Mouse (Mus musculus) liver, embryonic 14.5 days (tissue): ENCODE measurements around the gene Cnksr3. TPM values are rescaled to one million over a fixed set of nuclear protein-coding genes. Genes with fewer than 3 reads are reported as not detected.

Source experiments
- ATAC-seq: fragments of 200-750 bp; cut with Nextera tagmentation; 2 replicates; pipeline ENCODE4 v1.8.0; 2017; ENCODE audit warnings: moderate number of reproducible peaks, mild to moderate bottlenecking, moderate library complexity; ENCODE audit not compliant: insufficient read depth
- DNase-seq, 3 experiments: peaks; one replicate each; pipeline ENCODE4 v3.0.0-alpha.2; 2012 to 2013; ENCODE audit warnings: low read depth in 3 of 3, low spot score in 3 of 3
- H3K27ac ChIP-seq: fragments of 300-500 bp; sonication (generic); 2 replicates; pipeline ENCODE4 v1.5.1; 2014; ENCODE audit warnings: moderate library complexity, mild to moderate bottlenecking, control low read depth, inconsistent platforms
- H3K27me3 ChIP-seq: fragments of 300-500 bp; sonication (generic); 2 replicates; pipeline ENCODE4 v1.6.1; 2014; ENCODE audit warnings: mild to moderate bottlenecking, low read length, moderate library complexity; ENCODE audit not compliant: control insufficient read depth, insufficient read depth
- H3K36me3 ChIP-seq: fragments of 300-500 bp; sonication (generic); replicated peaks from 2 replicates; pipeline ENCODE4 v1.6.1; 2014; ENCODE audit warnings: low read depth; ENCODE audit not compliant: control insufficient read depth, insufficient read depth
- H3K4me1 ChIP-seq, 2 experiments: fragments of 200-500 bp in 1 of 2; fragments of 300-500 bp in 1 of 2; sonication (generic) in 1 of 2; replicated peaks; 2 replicates each; pipeline ENCODE4 v1.6.1; 2012 to 2014; ENCODE audit warnings: antibody characterized with exemption in 1 of 2, inconsistent platforms in 1 of 2, low read length in 1 of 2; ENCODE audit not compliant: control insufficient read depth in 2 of 2, insufficient read depth in 2 of 2
- H3K4me2 ChIP-seq: fragments of 300-500 bp; sonication (generic); 2 replicates; pipeline ENCODE4 v1.6.1; 2014; ENCODE audit warnings: low read depth, mild to moderate bottlenecking, control low read depth, moderate library complexity
- H3K4me3 ChIP-seq, 2 experiments: fragments of 200-500 bp in 1 of 2; fragments of 300-500 bp in 1 of 2; sonication (generic) in 1 of 2; 2 replicates each; pipeline ENCODE4 v1.5.1; 2012 to 2014; ENCODE audit warnings: low read depth in 2 of 2, low read length in 2 of 2, mild to moderate bottlenecking in 2 of 2, control low read depth in 1 of 2, inconsistent platforms in 1 of 2, moderate library complexity in 1 of 2; ENCODE audit not compliant: insufficient read depth in 1 of 2
- H3K9ac ChIP-seq: fragments of 300-500 bp; sonication (generic); replicated peaks from 2 replicates; pipeline ENCODE4 v1.6.1; 2014; ENCODE audit warnings: mild to moderate bottlenecking, control low read depth, moderate library complexity
- H3K9me3 ChIP-seq: fragments of 300-500 bp; sonication (generic); 2 replicates; pipeline ENCODE4 v1.6.1; 2016; ENCODE audit warnings: low read length, mixed read lengths; ENCODE audit not compliant: control insufficient read depth
- CTCF ChIP-seq: IDR thresholded peaks from 2 replicates; pipeline ENCODE4 v1.5.1; 2016; ENCODE audit warnings: antibody characterized with exemption, low read depth, control low read depth
- EP300 ChIP-seq: IDR thresholded peaks from 2 replicates; pipeline ENCODE4 v1.6.1; 2016; ENCODE audit warnings: antibody characterized with exemption, low read depth
- WGBS: fragments of 180-500 bp; shearing (Covaris S2); extraction: QIAGEN DNeasy Blood & Tissue Kit; methylation state at CpG from one replicate; pipeline ENCODE4 v1.1.7; 2014; ENCODE audit not compliant: insufficient replicate concordance; 5-methylcytosine and 5-hydroxymethylcytosine counted together
- polyA plus RNA-seq, 2 experiments: library from polyadenylated mRNA; depleted of rRNA in 1 of 2; stranded (reverse) in 1 of 2; unstranded in 1 of 2; fragments of >200 nt; fragmentation: Nextera tagmentation in 1 of 2; extraction: Ambion mirVana in 1 of 2; gene quantifications; 2 replicates each; pipeline versions ENCODE4 v1.2.1 to v1.2.3; 2012 to 2014

Gene Cnksr3
- polyA plus RNA-seq, 2 experiments: 2.3 to 2.8 TPM

GRCm38 (mm10) chr10:7111462-7112000, 100.5 kb downstream of the Cnksr3 start:
- no peaks in the 10 kb centered on the region for H3K36me3 ChIP-seq
- ATAC-seq (no peak), DNase-seq (no peak)
- no peaks in the 10 kb centered on the region for H3K4me1 ChIP-seq
- no peak overlapping the region for H3K9ac ChIP-seq
- no peak overlapping the region for H3K4me3 ChIP-seq
- TF ChIP-seq CTCF: no peak
- no peak for TF ChIP-seq EP300
- H3K9me3 ChIP-seq: no peaks in the 10 kb centered on the region
- 70% methylated on average over 6 of the region's 6 CpGs for WGBS
- H3K4me2 ChIP-seq: no peak overlapping the region
- H3K27ac ChIP-seq: no peak overlapping the region
- no peaks in the 10 kb centered on the region for H3K27me3 ChIP-seq

GRCm38 (mm10) chr10:7103872-7104271, 108.2 kb downstream of the Cnksr3 start:
- no peaks in the 10 kb centered on the region for H3K4me1 ChIP-seq
- WGBS: 58% methylated on average over 1 of the region's 1 CpGs

GRCm38 (mm10) chr10:7077971-7078370, 134.1 kb downstream of the Cnksr3 start:
- 75% methylated on average over 1 of the region's 1 CpGs for WGBS
- no peak overlapping the region for H3K9ac ChIP-seq
- ATAC-seq (no peak), DNase-seq (no peak)
- TF ChIP-seq EP300: no peak
- TF ChIP-seq CTCF: no peak
- no peaks in the 10 kb centered on the region for H3K9me3 ChIP-seq
- no peaks in the 10 kb centered on the region for H3K36me3 ChIP-seq
- no peak overlapping the region for H3K4me3 ChIP-seq
- no peak overlapping the region for H3K4me2 ChIP-seq
- no peak overlapping the region for H3K27ac ChIP-seq
- H3K27me3 ChIP-seq: no peaks in the 10 kb centered on the region
- H3K4me1 ChIP-seq: no peaks in the 10 kb centered on the region

More at GRCm38 (mm10) chr10:7103872-7104271, 108.2 kb downstream of the Cnksr3 start:
- TF ChIP-seq EP300 (no peak), CTCF (no peak)
- Histone ChIP-seq H3K27ac (no peak overlapping the region), H3K4me3 (no peak overlapping the region), H3K9me3 (no peaks in the 10 kb centered on the region), H3K4me2 (no peak overlapping the region), H3K27me3 (no peaks in the 10 kb centered on the region), H3K9ac (no peak overlapping the region), H3K36me3 (no peaks in the 10 kb centered on the region)
- DNase-seq: no peak
- no peak for ATAC-seq

GRCm38 (mm10) chr10:7077389-7077808, 134.6 kb downstream of the Cnksr3 start:
- Histone ChIP-seq H3K4me1 (no peaks in the 10 kb centered on the region), H3K9me3 (no peaks in the 10 kb centered on the region), H3K4me2 (no peak overlapping the region), H3K4me3 (no peak overlapping the region), H3K9ac (no peak overlapping the region), H3K36me3 (no peaks in the 10 kb centered on the region), H3K27ac (no peak overlapping the region), H3K27me3 (no peaks in the 10 kb centered on the region)
- no peak for ATAC-seq
- TF ChIP-seq CTCF (no peak), EP300 (no peak)
- 68% methylated on average over 7 of the region's 7 CpGs for WGBS
- no peak for DNase-seq

GRCm38 (mm10) chr10:7076662-7077211, 135.3 kb downstream of the Cnksr3 start:
- 43% methylated on average over 7 of the region's 8 CpGs for WGBS
- Histone ChIP-seq H3K27ac (no peak overlapping the region), H3K27me3 (no peaks in the 10 kb centered on the region), H3K4me3 (no peak overlapping the region), H3K36me3 (no peaks in the 10 kb centered on the region), H3K9ac (no peak overlapping the region), H3K4me1 (no peaks in the 10 kb centered on the region), H3K9me3 (no peaks in the 10 kb centered on the region), H3K4me2 (no peak overlapping the region)
- ATAC-seq (no peak), DNase-seq (no peak)
- no peak for TF ChIP-seq EP300
